Mouse (Mus musculus): ENCODE measurements around the gene Arhgdig.
"Not testable (repeated sequence)": the region's sequence is repeated elsewhere in the genome, so short reads cannot be mapped to it uniquely, and the experiment has no call there.

Arhgdig gene

GRCm38 (mm10) chr17:26204766-26205165 lies 2.8 kb downstream of the Arhgdig start:
- no peak for DNase-seq (ENCODE audit: low spot score in 2 of 2)

GRCm38 (mm10) chr17:26203321-26203811 lies 4.2 kb downstream of the Arhgdig start:
- peak; percentile 75 to 83 for DNase-seq (ENCODE audit: low spot score in 2 of 2)

GRCm38 (mm10) chr17:26202737-26203136 lies 4.8 kb downstream of the Arhgdig start, which contains the start of gene Rgs11:
Rgs11 (plus strand) TSS chr17:26202951.
- DNase-seq (ENCODE audit: low spot score in 2 of 2) = peak; percentile 30 to 45

GRCm38 (mm10) chr17:26201998-26202397 lies 5.6 kb downstream of the Arhgdig start:
- DNase-seq (ENCODE audit: low spot score in 2 of 2) = no peak

GRCm38 (mm10) chr17:26200831-26201705 lies 6.5 kb downstream of the Arhgdig start:
- peak; percentile 21 to 25 for DNase-seq (ENCODE audit: low spot score in 2 of 2)

GRCm38 (mm10) chr17:26198892-26199291 lies 8.7 kb downstream of the Arhgdig start, which contains the start of gene Pdia2:
Pdia2 (minus strand) TSS chr17:26199087.
- no peak for DNase-seq (ENCODE audit: low spot score in 2 of 2)

- DNase-seq (ENCODE audit: low spot score in 2 of 2) = no peak
Measured at GRCm38 (mm10) chr17:26192481-26193190, 14.9 kb downstream of the Arhgdig start.

- DNase-seq (ENCODE audit: low spot score in 2 of 2) = not testable (repeated sequence)
Measured at GRCm38 (mm10) chr17:26191486-26191885, 16.1 kb downstream of the Arhgdig start.

- no peak for DNase-seq (ENCODE audit: low spot score in 2 of 2)
Measured at GRCm38 (mm10) chr17:26188091-26188805, 19.3 kb downstream of the Arhgdig start.

GRCm38 (mm10) chr17:26187592-26187991 lies 20.0 kb downstream of the Arhgdig start:
- DNase-seq (ENCODE audit: low spot score in 2 of 2) = no peak

- DNase-seq (ENCODE audit: low spot score in 2 of 2) = peak in 1 of 2 experiments; percentile 19
Measured at GRCm38 (mm10) chr17:26181179-26181578, 26.4 kb downstream of the Arhgdig start.

- DNase-seq (ENCODE audit: low spot score in 2 of 2) = no peak
Measured at GRCm38 (mm10) chr17:26178611-26179010, 29.0 kb downstream of the Arhgdig start.

GRCm38 (mm10) chr17:26175248-26175647 lies 32.3 kb downstream of the Arhgdig start:
- not testable (repeated sequence) for DNase-seq (ENCODE audit: low spot score in 2 of 2)

- DNase-seq (ENCODE audit: low spot score in 2 of 2) = no peak
Measured at GRCm38 (mm10) chr17:26168039-26168438, 39.5 kb downstream of the Arhgdig start.

GRCm38 (mm10) chr17:26162736-26163135 lies 44.9 kb downstream of the Arhgdig start:
- no peak for DNase-seq (ENCODE audit: low spot score in 2 of 2)

- DNase-seq (ENCODE audit: low spot score in 2 of 2) = no peak
Measured at GRCm38 (mm10) chr17:26151886-26152630, 55.5 kb downstream of the Arhgdig start.

All from frontal cortex, postnatal 36 days (tissue).